Comparison of ENCODE assay signal across 8 mouse cellular contexts in genomic region chr9:114564667-114565066, GRCm38 (mm10). TPM values are rescaled to one million over a fixed set of nuclear protein-coding genes. Genes with fewer than 3 reads are reported as not detected.
DNase-seq lines count a peak whose midpoint lies in the region; ATAC-seq lines count a peak whose summit lies in the region.
"Had no signal": no experiment of that assay in that cellular context is flagged by ENCODE, and none has a peak within 500 bp of the region (broad histone marks: within the 10 kb centered on the region; RNA-seq: fewer than 3 reads in every experiment).

No protein-coding gene starts in this region.

- peaks cover 38% of the 10 kb centered on the region for H3K27me3 ChIP-seq in hindbrain, embryonic 13.5 days
- no peaks in the 10 kb centered on the region for H3K27me3 ChIP-seq in midbrain, embryonic 11.5 days (ENCODE audit: control insufficient read depth, insufficient read depth, low read length)

- H3K36me3 ChIP-seq in hindbrain, embryonic 13.5 days: no peaks in the 10 kb centered on the region
- H3K36me3 ChIP-seq in midbrain, embryonic 11.5 days (ENCODE audit: control insufficient read depth, insufficient read depth, low read length): no peaks in the 10 kb centered on the region

- H3K4me3 ChIP-seq in hindbrain, embryonic 13.5 days: peak overlapping the region; percentile 65
- peak overlapping the region; percentile 74 for H3K4me3 ChIP-seq in midbrain, embryonic 11.5 days (ENCODE audit: low read depth, low read length)

- H3K4me2 ChIP-seq in hindbrain, embryonic 13.5 days: peak overlapping the region; percentile 82
- H3K4me2 ChIP-seq in midbrain, embryonic 11.5 days: peak overlapping the region; percentile 92

- peak overlapping the region; percentile 83; the same call in 1 of the 2 replicates for H3K27ac ChIP-seq in hindbrain, embryonic 13.5 days
- peak overlapping the region; percentile 81 for H3K27ac ChIP-seq in midbrain, embryonic 11.5 days (ENCODE audit: low read depth, low read length)

- DNase-seq in ES-CJ7 (ENCODE audit: low read depth, low spot score) (peak; percentile 81), R1 (ENCODE audit: low read depth, low spot score) (peak; percentile 66)
- DNase-seq in midbrain, embryonic 11.5 days (ENCODE audit: low spot score, missing footprints): peak; percentile 92
- no peak for DNase-seq in right cerebral cortex, postnatal 36 days (ENCODE audit: low spot score in 2 of 2)
- DNase-seq in gastrocnemius, postnatal 10 days: no peak
- DNase-seq in thymus, postnatal 25 days: no peak

- WGBS in hindbrain, embryonic 13.5 days: 1% methylated on average over 10 of the region's 10 CpGs
- under 1% methylated on average over 10 of the region's 10 CpGs for WGBS in midbrain, embryonic 11.5 days

- peak overlapping the region; percentile 82 for H3K9ac ChIP-seq in hindbrain, embryonic 13.5 days
- H3K9ac ChIP-seq in midbrain, embryonic 11.5 days (ENCODE audit: low read length): peak overlapping the region; percentile 72

- no peaks in the 10 kb centered on the region for H3K9me3 ChIP-seq in hindbrain, embryonic 13.5 days
- no peaks in the 10 kb centered on the region for H3K9me3 ChIP-seq in midbrain, embryonic 11.5 days (ENCODE audit: control insufficient read depth, low read length)

- peaks cover 47% of the 10 kb centered on the region for H3K4me1 ChIP-seq in hindbrain, embryonic 13.5 days (replicated peaks)
- peaks cover 25% of the 10 kb centered on the region for H3K4me1 ChIP-seq in midbrain, embryonic 11.5 days (ENCODE audit: control insufficient read depth, insufficient read depth, low read length)

- no peak for ATAC-seq in hindbrain, embryonic 13.5 days (ENCODE audit: low FRiP score)
- no peak for ATAC-seq in midbrain, embryonic 11.5 days (ENCODE audit: low FRiP score)

RNA-seq across cellular contexts. Expression of gene Trim71, which starts 0.5 kb away (rescaled TPM):
- polyA plus RNA-seq in hindbrain, embryonic 13.5 days (2015; fragmentation: Nextera tagmentation; extraction: Ambion mirVana): 0.50 and 0.53 TPM in 2 replicates
- 1.6 and 2.2 TPM in 2 replicates for polyA plus RNA-seq in midbrain, embryonic 11.5 days (2014; fragmentation: Nextera tagmentation; extraction: Ambion mirVana)
- under 1 TPM in 1 of 2 experiments, not detected in 1; 0.02 TPM for total RNA-seq in gastrocnemius, postnatal 10 days (2021)
- polyA plus RNA-seq: large intestine, adult 2 months had no signal

RNA-seq across cellular contexts. Expression of gene C130032M10Rik, which starts 49.2 kb away (rescaled TPM):
- polyA plus RNA-seq in hindbrain, embryonic 13.5 days (2015; fragmentation: Nextera tagmentation; extraction: Ambion mirVana): 0.32 and 0.35 TPM in 2 replicates
- polyA plus RNA-seq in midbrain, embryonic 11.5 days (2014; fragmentation: Nextera tagmentation; extraction: Ambion mirVana): not detected in 2 replicates
- not detected for total RNA-seq in gastrocnemius, postnatal 10 days (2021)
- polyA plus RNA-seq: large intestine, adult 2 months had no signal

RNA-seq across cellular contexts. Expression of gene Ccr4, which starts 60.0 kb away (rescaled TPM):
- polyA plus RNA-seq in hindbrain, embryonic 13.5 days (2015; fragmentation: Nextera tagmentation; extraction: Ambion mirVana): not detected in 2 replicates
- polyA plus RNA-seq in midbrain, embryonic 11.5 days (2014; fragmentation: Nextera tagmentation; extraction: Ambion mirVana): not detected in 2 replicates
- total RNA-seq in gastrocnemius, postnatal 10 days (2021): not detected

Comparison
In these comparisons a context has a peak if more than half of its experiments do, and no peak if none do; other contexts are left out.
1. DNase-seq: peak in ES-CJ7 (single experiment), R1 (single experiment) and midbrain, embryonic 11.5 days (single experiment); none in right cerebral cortex, postnatal 36 days (0 of 2), gastrocnemius, postnatal 10 days (single experiment) and thymus, postnatal 25 days (single experiment).